Mouse (Mus musculus) cerebellum, adult 2 months (tissue): Measurements from ENCODE around the gene Kcna6.

Source experiments
- CTCF ChIP-seq: fragments of 200-500 bp; IDR thresholded peaks from 2 replicates; pipeline ENCODE4 v1.5.1; 2011; ENCODE audit warnings: low read depth, mild to moderate bottlenecking, control low read depth, low read length, moderate library complexity, borderline replicate concordance; ENCODE audit not compliant: insufficient read depth
- POLR2A ChIP-seq: fragments of 200-500 bp; IDR thresholded peaks from 2 replicates; pipeline ENCODE4 v1.6.1; 2011; ENCODE audit warnings: low read length, control low read depth, borderline replicate concordance; ENCODE audit not compliant: insufficient read depth

DNA sequence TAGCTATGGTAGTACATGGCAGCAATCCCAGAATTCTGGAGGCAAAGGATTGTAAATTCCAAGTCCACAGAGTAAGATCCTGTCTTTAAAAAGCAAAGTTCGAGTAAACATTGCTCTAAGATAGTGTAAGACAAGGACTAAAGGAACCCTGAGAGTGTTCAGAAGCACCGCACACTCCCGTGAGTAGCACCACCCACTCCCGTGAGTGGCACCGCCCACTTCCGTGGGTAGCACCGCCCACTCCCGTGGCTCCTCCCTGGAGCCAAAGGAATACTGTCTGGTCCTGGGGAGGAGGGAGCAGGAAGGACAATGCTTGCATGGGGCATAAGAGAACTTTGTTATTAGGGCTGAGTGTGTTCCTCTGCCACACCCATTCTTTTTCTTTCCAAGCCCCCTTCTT lies 48.4 kb upstream of the Kcna6 start:
- TF ChIP-seq CTCF (no peak), POLR2A (no peak)
